ENCODE assay signal across 23 mouse cellular contexts in genomic region chr15:42225006-42225405, GRCm38 (mm10).
"Had no signal": no experiment of that assay in that cellular context is flagged by ENCODE, and none has a peak within 500 bp of the region (broad histone marks: within the 10 kb centered on the region; RNA-seq: fewer than 3 reads in every experiment).

No protein-coding gene starts in this region.

- DNase-seq: gastrocnemius, postnatal 14 days; gastrocnemius, postnatal 36 days; heart, adult 11 months; heart, adult 2 months; heart, postnatal 14 days; heart, postnatal 36 days; kidney, adult 18-20 months; kidney, adult 8-10 months; kidney, postnatal 10 days; layer of hippocampus, adult 9-11 months; layer of hippocampus, postnatal 36 days; left cerebral cortex, postnatal 4 days had no signal

- H3K4me2 ChIP-seq: heart, embryonic 11.5 days; heart, embryonic 13.5 days; heart, embryonic 15.5 days; hindbrain, embryonic 13.5 days; hindbrain, embryonic 15.5 days; limb, embryonic 13.5 days; limb, embryonic 15.5 days; liver, embryonic 12.5 days had no signal

- H3K27me3 ChIP-seq: heart, embryonic 13.5 days; heart, embryonic 15.5 days; hindbrain, embryonic 13.5 days; hindbrain, embryonic 15.5 days; limb, embryonic 13.5 days; limb, embryonic 15.5 days; liver, embryonic 12.5 days had no signal

- H3K9ac ChIP-seq: heart, embryonic 13.5 days; heart, embryonic 15.5 days; hindbrain, embryonic 13.5 days; hindbrain, embryonic 15.5 days; limb, embryonic 13.5 days; limb, embryonic 15.5 days; liver, embryonic 12.5 days; liver, embryonic 14.5 days had no signal

- ATAC-seq: hindbrain, postnatal 0 days; intestine, embryonic 16.5 days; liver, embryonic 12.5 days had no signal

- H3K27ac ChIP-seq: heart, adult 2 months; heart, embryonic 13.5 days; heart, embryonic 15.5 days; hindbrain, embryonic 13.5 days; hindbrain, embryonic 15.5 days; hindbrain, postnatal 0 days; limb, embryonic 13.5 days; limb, embryonic 15.5 days; liver, embryonic 12.5 days; liver, embryonic 14.5 days had no signal

- H3K9me3 ChIP-seq: heart, embryonic 13.5 days; heart, embryonic 15.5 days; hindbrain, embryonic 13.5 days; hindbrain, embryonic 15.5 days; limb, embryonic 13.5 days; limb, embryonic 15.5 days; liver, embryonic 12.5 days had no signal

- H3K4me1 ChIP-seq: heart, embryonic 15.5 days; hindbrain, embryonic 13.5 days; hindbrain, embryonic 15.5 days; limb, embryonic 13.5 days; limb, embryonic 15.5 days; liver, embryonic 12.5 days had no signal

- H3K36me3 ChIP-seq: heart, embryonic 13.5 days; heart, embryonic 15.5 days; hindbrain, embryonic 13.5 days; hindbrain, embryonic 15.5 days; limb, embryonic 13.5 days; limb, embryonic 15.5 days; liver, embryonic 12.5 days had no signal

- H3K4me3 ChIP-seq: heart, adult 2 months; heart, embryonic 13.5 days; heart, embryonic 15.5 days; hindbrain, embryonic 13.5 days; hindbrain, embryonic 15.5 days; limb, embryonic 13.5 days; limb, embryonic 15.5 days; liver, embryonic 12.5 days had no signal
